Mouse (Mus musculus) cerebellum, postnatal 36 days (tissue): Measurements from ENCODE around the gene Cyp2d11.

Experiments
- DNase-seq, 2 experiments: peaks; one replicate each; pipeline ENCODE4 v3.0.0; 2021 to 2022; ENCODE audit warnings: mixed read lengths in 2 of 2

The Cyp2d11 gene

DNA sequence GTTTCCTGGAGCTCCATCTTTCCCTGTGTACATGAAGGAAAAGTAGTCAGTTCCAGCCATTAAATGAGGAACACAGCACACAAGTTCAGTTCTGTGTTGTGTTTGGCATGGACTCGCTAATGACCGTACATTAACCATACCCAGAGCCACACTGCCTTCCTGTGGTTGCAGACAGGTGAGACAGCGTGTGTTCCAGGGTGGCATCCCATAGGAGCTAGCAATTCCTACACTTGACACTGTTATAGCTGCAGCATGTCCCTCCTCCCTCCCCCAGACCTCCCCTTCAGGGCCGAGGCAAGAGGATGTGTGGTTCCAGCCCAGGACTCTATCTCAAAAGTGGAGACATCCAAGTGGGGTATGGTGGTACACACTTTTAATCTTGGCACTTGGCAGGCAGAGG is 43.5 kb downstream of the Cyp2d11 start:
- no peak for DNase-seq

DNA sequence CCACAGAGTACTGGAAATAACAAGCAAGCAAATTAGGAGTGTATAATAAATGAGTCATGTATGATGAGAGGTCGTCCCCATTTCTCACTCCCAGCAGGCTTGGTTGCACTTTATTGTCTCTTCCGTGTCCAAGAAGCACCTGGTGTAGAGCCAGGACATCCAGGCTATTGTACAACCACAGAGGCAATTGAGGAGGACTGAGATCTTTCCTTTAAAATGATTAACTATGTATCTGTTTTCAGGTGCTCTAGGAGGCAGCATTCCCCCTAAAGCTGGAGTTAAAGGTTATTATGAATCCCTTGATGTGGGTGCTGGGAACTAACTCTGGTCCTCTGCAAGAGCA is 44.9 kb downstream of the Cyp2d11 start:
- DNase-seq = no peak

DNA sequence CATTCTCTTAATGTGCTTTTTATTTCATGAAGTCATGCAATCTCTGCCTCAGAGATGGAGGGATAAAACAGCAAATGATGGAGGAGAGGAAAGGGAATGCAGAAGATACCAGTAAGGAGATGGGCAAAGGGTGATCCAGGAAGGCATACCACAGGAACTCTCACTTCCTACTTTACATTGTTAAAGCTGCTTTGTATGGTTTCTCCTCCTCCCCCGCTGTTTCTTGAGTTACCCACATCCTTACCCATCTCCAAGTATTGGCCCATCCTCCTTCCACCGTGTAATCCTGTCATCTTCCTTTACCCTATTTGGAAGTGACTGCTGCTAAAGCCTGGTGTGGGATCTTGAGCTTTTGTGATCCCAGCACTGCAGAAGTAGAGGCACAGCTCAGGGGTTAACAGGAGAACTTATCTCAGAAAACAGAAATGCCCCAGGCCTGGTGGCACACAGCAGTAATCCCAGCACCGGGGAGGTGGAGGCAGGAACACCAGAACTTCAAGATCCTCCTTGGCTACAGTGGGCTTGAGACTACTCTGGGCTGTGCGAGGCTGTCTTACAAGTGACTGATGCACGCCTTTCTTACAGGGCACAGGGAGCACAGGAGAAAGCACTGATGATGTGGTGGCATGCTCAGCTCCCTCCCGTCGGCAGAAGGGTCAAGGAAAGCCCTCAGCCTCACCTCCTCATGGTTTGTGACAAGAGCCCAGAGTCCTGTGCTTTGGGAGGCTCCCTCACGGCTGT is 45.4 kb downstream of the Cyp2d11 start:
- DNase-seq = no peak

DNA sequence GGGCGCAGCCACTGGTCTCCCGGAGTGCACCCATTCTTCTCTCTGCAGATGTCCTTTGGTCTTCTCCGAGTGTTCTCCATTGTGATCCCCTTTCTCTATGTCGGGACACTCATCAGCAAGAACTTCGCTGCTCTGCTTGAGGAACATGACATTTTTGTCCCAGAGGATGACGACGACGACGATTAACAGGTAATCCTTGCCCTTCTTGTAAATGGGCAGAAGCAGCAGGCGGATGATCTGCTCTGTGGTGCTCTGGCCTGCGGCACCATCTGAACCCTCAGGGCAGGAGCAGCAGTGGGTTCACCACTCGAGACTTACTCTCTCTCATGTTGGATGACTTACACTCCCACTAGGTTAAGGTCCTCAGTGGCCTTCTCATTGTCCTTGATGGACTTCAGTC is 46.0 kb downstream of the Cyp2d11 start:
- DNase-seq = no peak

DNA sequence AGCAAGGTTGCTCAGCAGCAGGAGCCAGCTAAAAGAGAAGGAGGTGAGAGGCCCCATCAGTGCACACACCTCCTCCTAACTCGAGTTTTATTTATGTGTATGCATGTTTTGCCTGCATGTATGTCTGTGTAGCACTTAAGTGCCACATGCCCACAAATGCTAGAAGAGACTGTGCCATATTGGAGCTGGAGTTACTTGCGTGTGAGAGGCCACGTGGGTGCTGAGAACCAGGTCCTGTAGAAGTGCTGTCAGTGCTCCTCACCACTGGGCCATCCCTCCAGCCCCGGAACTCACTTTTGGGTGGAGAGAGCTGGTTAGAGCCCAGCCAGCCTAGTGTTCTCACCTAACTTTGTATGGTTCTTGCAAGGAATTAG is 46.5 kb downstream of the Cyp2d11 start:
- DNase-seq = no peak

DNA sequence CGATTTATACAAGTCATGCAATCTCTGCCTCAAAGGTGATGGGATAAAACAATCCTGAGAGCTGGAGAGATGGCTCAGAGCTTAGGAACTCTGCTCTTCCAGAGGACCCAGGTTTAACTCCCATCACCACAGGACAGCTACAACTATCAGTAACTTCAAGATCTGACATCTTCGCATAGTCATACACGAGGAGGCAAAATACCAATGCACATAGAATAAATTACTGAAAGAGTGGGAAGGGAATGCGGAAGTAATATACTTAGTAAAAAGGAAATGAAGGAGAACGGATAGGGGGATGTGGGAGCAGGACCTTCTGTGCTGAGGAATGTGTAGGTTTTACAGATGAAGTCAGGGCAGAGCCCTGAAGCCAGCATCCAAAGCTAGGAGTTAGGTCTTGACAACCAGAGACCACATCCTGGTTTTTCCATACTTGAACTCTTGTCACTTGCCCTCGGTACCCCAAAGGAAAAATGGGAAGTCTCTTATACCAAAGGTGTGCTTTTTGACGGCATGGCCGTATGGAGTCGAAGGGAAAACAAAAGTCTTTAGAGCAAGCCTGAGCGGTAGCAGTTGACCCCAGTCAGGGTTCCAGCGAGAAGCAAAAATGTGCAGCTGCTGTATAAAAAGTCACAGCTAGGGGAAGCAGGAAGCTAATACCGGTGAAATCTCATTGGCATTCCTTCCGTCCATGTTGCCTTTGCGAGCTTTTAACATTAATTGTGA is 47.1 kb downstream of the Cyp2d11 start:
- no peak for DNase-seq

DNA sequence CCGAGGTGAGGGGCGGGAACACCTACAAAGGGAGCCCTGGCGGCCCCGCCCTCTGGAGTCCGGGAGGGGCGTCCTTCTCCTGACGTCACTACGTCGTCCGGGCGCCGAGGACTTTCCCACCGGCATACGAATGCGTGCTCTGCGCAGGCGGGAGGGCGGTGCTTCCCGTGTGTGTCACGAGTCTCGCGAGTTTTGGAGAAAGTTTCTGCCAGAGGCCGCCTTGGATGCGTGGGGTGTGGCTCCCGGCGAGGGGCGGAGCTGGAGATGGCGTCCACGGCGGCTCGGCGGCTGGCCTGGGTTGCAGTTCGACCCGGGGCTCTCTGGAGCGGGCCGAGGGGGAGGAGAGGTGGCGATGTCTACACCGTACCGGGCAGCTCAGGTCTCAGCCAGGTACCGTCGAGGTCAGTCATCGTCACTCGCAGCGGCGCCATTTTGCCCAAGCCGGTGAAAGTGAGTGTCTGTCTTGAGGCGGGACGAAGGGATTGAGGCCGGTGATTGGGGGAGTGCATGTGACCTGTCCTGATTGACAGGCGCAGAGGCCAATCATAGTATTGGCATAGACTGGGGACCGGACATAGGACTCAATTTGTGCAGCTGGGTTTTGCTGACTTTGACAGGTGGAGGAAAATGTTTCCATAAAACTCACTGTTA is 47.9 kb downstream of the Cyp2d11 start:
- peak; percentile 97 to 99 for DNase-seq

DNA sequence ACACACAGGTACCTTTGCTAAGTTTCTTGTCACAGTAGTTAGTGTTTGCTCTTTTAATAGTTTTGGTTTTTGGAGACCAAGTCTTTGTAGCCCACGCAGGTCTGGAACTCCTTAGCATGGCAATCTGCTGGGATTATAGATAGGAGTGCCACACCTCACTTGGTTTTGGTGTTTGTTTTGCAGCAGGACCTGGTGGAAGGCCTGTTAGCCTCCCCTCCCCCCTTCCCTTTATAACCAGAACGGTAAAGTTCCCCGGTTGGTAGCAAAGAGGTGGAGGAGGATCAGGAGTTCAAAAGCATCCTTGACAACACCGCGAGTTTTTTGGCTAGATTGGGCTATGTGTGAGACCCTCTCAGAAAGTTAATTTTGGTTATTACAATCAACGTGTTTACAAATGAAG is 48.9 kb downstream of the Cyp2d11 start:
- no peak for DNase-seq

DNA sequence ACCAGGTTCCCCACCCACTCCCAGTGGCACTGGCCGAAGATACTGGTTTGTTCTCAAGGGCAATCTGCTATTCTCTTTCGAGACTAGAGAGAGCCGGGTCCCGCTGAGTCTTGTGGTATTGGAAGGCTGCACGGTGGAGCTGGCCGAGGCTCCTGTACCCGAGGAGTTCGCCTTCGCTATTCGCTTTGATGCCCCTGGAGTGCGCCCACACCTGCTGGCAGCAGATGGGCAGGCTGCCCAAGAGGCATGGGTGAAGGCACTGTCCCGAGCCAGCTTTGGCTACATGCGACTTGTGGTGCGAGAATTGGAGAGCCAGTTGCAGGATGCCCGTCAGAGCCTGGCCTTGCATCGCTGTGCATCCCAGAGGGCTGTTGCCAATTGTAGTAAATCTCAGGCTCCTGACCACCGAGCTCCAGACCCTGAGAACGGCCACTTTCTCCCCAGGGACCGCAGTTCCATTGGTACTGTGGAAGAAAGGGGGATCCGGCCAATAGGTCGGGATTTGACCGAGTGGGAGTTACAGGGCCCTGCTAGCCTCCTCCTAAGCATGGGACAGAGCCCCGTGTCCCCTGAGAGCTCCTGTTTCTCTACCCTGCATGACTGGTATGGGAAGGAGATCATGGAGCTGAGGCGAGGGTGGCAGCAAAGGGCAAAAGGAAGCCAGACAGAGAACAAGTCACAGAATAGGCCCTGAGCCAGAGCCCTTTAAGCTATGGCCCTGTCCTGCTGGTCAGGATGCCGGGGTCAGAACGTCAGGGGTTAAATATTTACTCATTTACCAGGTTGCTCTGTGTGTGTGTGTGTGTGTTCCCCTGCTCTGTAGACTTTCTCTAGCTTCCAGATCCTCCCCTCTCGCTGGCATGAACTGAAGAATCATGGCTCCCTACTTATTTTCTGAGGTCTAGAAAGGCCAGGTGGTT is 50.2 kb downstream of the Cyp2d11 start:
- no peak for DNase-seq

DNA sequence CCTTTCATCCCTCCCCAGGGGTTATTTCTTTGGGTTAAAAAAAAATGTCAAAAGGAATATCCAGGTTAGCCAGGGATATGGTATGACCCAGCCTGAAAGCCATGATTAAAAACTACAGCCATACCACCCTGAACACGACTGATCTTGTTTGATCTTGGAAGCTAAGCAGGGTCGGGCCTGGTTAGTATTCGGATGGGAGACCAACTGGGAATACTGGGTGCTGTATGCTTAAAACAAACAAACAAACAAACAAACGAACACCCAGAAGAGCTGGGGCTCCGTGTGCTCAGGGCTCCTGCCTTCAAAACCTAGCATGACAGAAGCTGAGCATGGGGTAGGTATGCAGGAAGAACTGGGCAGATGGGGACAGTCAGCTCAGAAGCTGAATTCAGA is 51.3 kb downstream of the Cyp2d11 start:
- DNase-seq = no peak

DNA sequence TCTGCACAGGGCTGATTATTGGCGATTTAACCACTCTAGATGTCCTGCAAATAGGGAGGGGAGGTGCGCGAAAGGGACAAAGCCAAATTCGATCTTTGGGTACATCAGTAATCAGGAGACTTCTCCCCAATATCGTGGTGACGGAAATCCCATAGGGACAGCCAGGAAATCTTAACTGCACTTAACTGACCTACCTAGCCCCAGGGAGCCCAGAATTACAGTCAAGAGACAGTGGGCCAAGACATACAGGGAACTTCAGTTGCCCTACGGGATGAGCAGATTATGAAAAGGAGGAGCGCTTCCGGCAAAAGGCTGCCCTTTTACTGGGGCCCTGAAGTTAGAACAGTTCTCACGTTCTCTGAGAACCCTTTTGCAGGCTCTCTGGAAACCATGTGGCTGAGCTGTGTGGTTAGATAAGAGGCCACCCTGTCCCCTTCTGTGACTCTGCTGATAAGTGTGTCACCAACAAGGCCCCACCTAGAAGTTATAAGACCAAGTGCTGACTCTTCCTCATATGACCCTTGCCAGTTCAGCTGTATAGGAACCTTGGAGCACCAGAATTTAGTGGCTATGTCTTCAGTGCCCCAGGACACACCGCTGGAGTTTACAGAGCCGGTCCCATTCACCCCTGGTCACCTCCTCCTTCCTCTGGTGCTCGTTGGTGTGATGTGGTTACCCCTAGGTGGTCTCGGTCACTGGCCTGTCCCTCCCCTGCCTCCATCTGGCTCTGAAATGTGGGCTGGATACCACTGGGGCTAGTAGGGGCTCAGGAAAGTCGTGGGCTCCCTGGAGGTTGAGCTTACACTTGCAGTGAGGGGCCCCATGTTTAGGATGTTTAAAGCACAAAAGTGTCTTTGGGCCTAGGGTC is 51.9 kb downstream of the Cyp2d11 start:
- DNase-seq = no peak

DNA sequence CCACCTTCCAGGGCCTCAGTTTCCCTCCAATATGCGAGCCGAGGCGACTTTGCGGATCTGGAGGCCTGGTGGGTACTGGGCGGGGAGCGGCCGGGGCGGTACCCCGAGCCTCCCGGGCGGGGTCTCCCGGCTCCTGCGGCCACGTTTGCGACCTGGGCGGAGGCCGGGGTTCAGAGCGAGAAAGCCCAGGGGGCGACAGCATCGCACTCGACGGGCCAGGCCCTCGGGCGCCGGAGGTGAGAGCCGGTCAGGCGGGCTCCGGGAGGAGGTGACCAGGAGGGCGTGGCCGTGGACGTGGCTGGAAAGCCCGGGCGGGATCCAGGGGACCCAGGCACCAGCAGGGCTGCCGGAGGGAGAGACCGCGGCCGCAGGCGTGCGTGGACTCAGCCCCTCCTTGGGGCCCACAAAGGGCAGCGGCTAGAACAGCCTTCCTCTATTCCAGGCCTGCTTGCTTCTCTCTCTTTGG is 52.8 kb downstream of the Cyp2d11 start:
- DNase-seq = no peak

DNA sequence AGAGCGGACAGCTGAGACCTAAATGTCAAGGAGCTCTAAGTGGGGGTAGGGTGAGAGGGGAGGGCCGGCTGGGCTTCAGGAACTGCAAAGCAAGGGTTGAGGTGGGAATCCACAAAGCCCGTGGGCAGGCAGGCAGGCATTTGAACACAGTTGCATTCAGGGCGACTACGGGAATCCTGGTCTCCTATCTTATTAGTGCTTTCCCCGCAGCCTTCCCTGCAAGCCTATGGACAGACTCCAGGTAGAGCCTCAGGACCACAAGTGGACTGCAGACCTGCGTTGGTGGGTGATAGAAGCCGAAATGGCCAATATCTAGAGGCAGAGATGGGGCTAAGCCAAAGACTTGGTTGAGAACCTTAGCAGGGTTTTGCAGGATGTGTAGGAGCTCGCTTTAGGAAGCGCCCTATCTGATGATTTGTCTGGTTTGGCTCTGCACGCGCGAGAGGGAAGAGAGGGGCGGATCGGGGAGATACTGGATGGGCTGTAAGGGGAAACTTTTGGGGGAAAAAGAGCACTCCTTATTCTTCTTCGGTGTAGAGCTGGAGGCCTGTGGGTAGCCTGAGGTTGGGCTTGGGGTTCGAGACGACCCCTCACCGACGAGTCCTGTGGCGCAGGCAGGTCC is 53.3 kb downstream of the Cyp2d11 start:
- no peak for DNase-seq

DNA sequence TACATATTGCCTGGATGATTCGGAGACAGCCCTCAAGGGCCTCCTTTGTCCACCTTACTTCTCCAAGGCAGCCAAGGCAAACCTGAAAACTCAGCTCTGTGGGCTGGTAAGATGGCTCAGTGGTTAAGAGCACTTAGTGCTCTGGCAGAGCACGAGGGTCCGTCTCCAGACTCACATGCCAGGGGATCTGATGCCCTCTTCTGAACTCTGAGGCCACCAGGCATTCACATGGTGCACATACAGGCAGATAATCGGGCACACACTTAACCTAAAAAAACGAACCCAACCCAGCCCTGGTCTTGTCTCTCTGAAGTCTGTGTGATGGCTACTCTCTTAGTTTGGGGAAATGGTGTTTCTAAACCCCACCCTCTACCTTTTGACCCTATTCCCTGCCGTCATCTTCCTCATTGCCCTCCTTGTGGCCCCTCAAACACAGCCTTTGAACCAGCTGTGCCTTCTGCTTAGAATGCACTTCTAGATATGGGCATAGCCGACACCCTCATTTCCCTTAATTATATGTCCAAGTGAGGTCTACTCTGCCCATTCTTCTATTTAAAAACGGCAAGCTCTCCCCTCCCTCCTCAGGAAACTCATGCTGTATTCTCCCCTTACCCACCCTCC is 54.1 kb downstream of the Cyp2d11 start:
- no peak for DNase-seq
